ENCODE assay signal across 18 mouse cellular contexts in genomic region chr8:96409601-96410000, GRCm38 (mm10).
"Had no signal": no experiment of that assay in that cellular context is flagged by ENCODE, and none has a peak within 500 bp of the region (broad histone marks: within the 10 kb centered on the region; RNA-seq: fewer than 3 reads in every experiment).

No protein-coding gene starts in this region.

- H3K4me2 ChIP-seq: lung, embryonic 15.5 days; midbrain, embryonic 12.5 days; neural tube, embryonic 12.5 days; stomach, embryonic 15.5 days had no signal

- H3K27me3 ChIP-seq: lung, embryonic 15.5 days; megakaryocyte, embryonic 14.5 days; midbrain, embryonic 12.5 days; neural tube, embryonic 12.5 days; stomach, embryonic 15.5 days had no signal

- H3K9me3 ChIP-seq: lung, embryonic 15.5 days; midbrain, embryonic 12.5 days; neural tube, embryonic 12.5 days; stomach, embryonic 15.5 days had no signal

- H3K9ac ChIP-seq: liver, postnatal 0 days; lung, embryonic 15.5 days; midbrain, embryonic 12.5 days; neural tube, embryonic 12.5 days; stomach, embryonic 15.5 days had no signal

- H3K36me3 ChIP-seq: lung, embryonic 15.5 days; midbrain, embryonic 12.5 days; neural tube, embryonic 12.5 days; stomach, embryonic 15.5 days had no signal

- H3K27ac ChIP-seq: lung, embryonic 15.5 days; macrophage; midbrain, embryonic 12.5 days; neural tube, embryonic 12.5 days; stomach, embryonic 15.5 days; stomach, postnatal 0 days had no signal

- H3K4me3 ChIP-seq: lung, embryonic 15.5 days; megakaryocyte, embryonic 14.5 days; midbrain, embryonic 12.5 days; neural tube, embryonic 12.5 days; stomach, embryonic 15.5 days had no signal

- H3K4me1 ChIP-seq: lung, embryonic 15.5 days; megakaryocyte, embryonic 14.5 days; midbrain, embryonic 12.5 days; neural tube, embryonic 12.5 days; stomach, embryonic 15.5 days had no signal

- ATAC-seq: liver, postnatal 0 days; lung, postnatal 0 days; midbrain, embryonic 16.5 days had no signal

- DNase-seq: liver, postnatal 0 days; lung, adult 2 months; lung, postnatal 14 days; lung, postnatal 36 days; midbrain, embryonic 14.5 days; right cerebral cortex, postnatal 14 days; thymus, adult 2 months; thymus, postnatal 25 days; thymus, postnatal 4 days had no signal
